Mouse (Mus musculus) G1E (cell line): ENCODE measurements around the gene Hba-a1. TPM values are rescaled to one million over a fixed set of nuclear protein-coding genes. Genes with fewer than 3 reads are reported as not detected.
A peak's percentile ranks its signal among the peaks of the same experiment; 100 is the strongest.
"Not testable (repeated sequence)": the region's sequence is repeated elsewhere in the genome, so short reads cannot be mapped to it uniquely, and the experiment has no call there.

Source experiments
- ATAC-seq: 2 replicates; pipeline ENCODE4 v1.8.0; 2016; ENCODE audit warnings: mild to moderate bottlenecking; ENCODE audit not compliant: insufficient number of reproducible peaks, poor library complexity, low FRiP score, severe bottlenecking; ENCODE audit errors: extremely low read depth
- DNase-seq: peaks from one replicate; pipeline ENCODE4 v3.0.0; 2012; ENCODE audit warnings: low spot score
- H3K27me3 ChIP-seq: 2 replicates; pipeline ENCODE4 v1.6.1; 2012; ENCODE audit warnings: mild to moderate bottlenecking, low read length, inconsistent platforms; ENCODE audit not compliant: insufficient read depth
- H3K36me3 ChIP-seq: replicated peaks from 2 replicates; pipeline ENCODE3; 2012; ENCODE audit warnings: mild to moderate bottlenecking, inconsistent platforms
- H3K4me1 ChIP-seq: 2 replicates; pipeline ENCODE4 v1.6.1; 2012; ENCODE audit warnings: low read depth, low read length, inconsistent platforms, mixed read lengths; ENCODE audit not compliant: insufficient read depth
- H3K4me3 ChIP-seq: 2 replicates; pipeline ENCODE4 v1.5.1; 2012; ENCODE audit warnings: low read depth, mild to moderate bottlenecking, inconsistent platforms, low read length, moderate library complexity, mixed read lengths
- H3K9me3 ChIP-seq: replicated peaks from 2 replicates; pipeline ENCODE4 v1.6.1; 2012; ENCODE audit warnings: inconsistent platforms
- CTCF ChIP-seq: IDR thresholded peaks from 2 replicates; pipeline ENCODE4 v1.5.1; 2012; ENCODE audit warnings: low read depth, low read length, inconsistent platforms, mixed read lengths
- GATA1 ChIP-seq: IDR thresholded peaks from 2 replicates; pipeline ENCODE4 v1.6.1; 2012; ENCODE audit warnings: borderline replicate concordance, low read length, inconsistent platforms, mixed read lengths
- GATA2 ChIP-seq: IDR thresholded peaks from 2 replicates; pipeline ENCODE4 v1.6.1; 2012; ENCODE audit warnings: low read depth, low read length, inconsistent platforms, borderline replicate concordance
- POLR2AphosphoS5 ChIP-seq: IDR thresholded peaks from 2 replicates; pipeline ENCODE4 v1.6.1; 2012; ENCODE audit warnings: low read depth, low read length, inconsistent platforms; ENCODE audit not compliant: insufficient replicate concordance
- TAL1 ChIP-seq: conservative IDR thresholded peaks from 2 replicates; pipeline ENCODE4 v1.6.1; 2012; ENCODE audit warnings: low read depth, low read length, inconsistent platforms, mixed read lengths
- polyA plus RNA-seq: library from polyadenylated mRNA; stranded (reverse); fragments of >175 nt; gene quantifications from 2 replicates; pipeline ENCODE4 v1.2.3, GENCODE M21; 2012
- total RNA-seq, 2 experiments: library from RNA; stranded (forward) in 1 of 2; stranded (reverse) in 1 of 2; fragments of 200-1000 nt in 1 of 2; fragments of >200 nt in 1 of 2; fragmentation: Nextera tagmentation in 1 of 2; gene quantifications; 2 replicates each; pipeline ENCODE4 v1.2.3; 2014 to 2017

Hba-a1 gene
- total and polyA plus RNA-seq, 3 experiments: 242 to 4,410 (median 2,260) TPM

- TF ChIP-seq CTCF: peak; percentile 45; the same call in 1 of the 2 replicates
- peaks cover 24% of the 10 kb centered on the region for H3K4me1 ChIP-seq
- H3K27me3 ChIP-seq: peaks cover 31% of the 10 kb centered on the region
- not testable (repeated sequence) for H3K4me3 ChIP-seq, DNase-seq, H3K9me3 ChIP-seq, H3K36me3 ChIP-seq, ATAC-seq
Observed at GRCm38 (mm10) chr11:32299865-32300264, 16.6 kb downstream of the Hba-a1 start, which contains the start of gene Hbq1a. TSS of gene Hbq1a (plus strand) at chr11:32300069.

GRCm38 (mm10) chr11:32300279-32301267 lies 17.3 kb downstream of the Hba-a1 start:
- ATAC-seq: no peak
- H3K27me3 ChIP-seq: peaks cover 33% of the 10 kb centered on the region
- no peak overlapping the region for H3K4me3 ChIP-seq
- H3K9me3 ChIP-seq: no peaks in the 10 kb centered on the region
- H3K4me1 ChIP-seq: peaks cover 17% of the 10 kb centered on the region
- TF ChIP-seq POLR2AphosphoS5 (no peak), GATA2 (no peak), GATA1 (no peak), TAL1 (no peak), CTCF (no peak)
- no peaks in the 10 kb centered on the region for H3K36me3 ChIP-seq
- DNase-seq: no peak

- ATAC-seq (no peak), DNase-seq (no peak)
- Histone ChIP-seq H3K4me3 (no peak overlapping the region), H3K27me3 (peaks cover 39% of the 10 kb centered on the region), H3K9me3 (no peaks in the 10 kb centered on the region), H3K4me1 (peaks cover 15% of the 10 kb centered on the region), H3K36me3 (no peaks in the 10 kb centered on the region)
- no peak for TF ChIP-seq GATA2
- TF ChIP-seq POLR2AphosphoS5: no peak
- TF ChIP-seq GATA1: no peak
- no peak for TF ChIP-seq TAL1
Observed at GRCm38 (mm10) chr11:32301506-32301905, 18.2 kb downstream of the Hba-a1 start.

GRCm38 (mm10) chr11:32302824-32303419 lies 19.6 kb downstream of the Hba-a1 start:
- no peak overlapping the region for H3K4me3 ChIP-seq
- ATAC-seq (no peak), DNase-seq (no peak)
- H3K9me3 ChIP-seq: no peaks in the 10 kb centered on the region
- H3K27me3 ChIP-seq: peaks cover 52% of the 10 kb centered on the region
- H3K4me1 ChIP-seq: peaks cover 12% of the 10 kb centered on the region
- no peaks in the 10 kb centered on the region for H3K36me3 ChIP-seq
- TF ChIP-seq TAL1 (no peak), POLR2AphosphoS5 (no peak), GATA1 (no peak), GATA2 (no peak), CTCF (no peak)

- H3K27me3 ChIP-seq: peaks cover 56% of the 10 kb centered on the region
- no peak overlapping the region for H3K4me3 ChIP-seq
- peaks cover 12% of the 10 kb centered on the region for H3K4me1 ChIP-seq
- TF ChIP-seq TAL1 (no peak), GATA1 (no peak), POLR2AphosphoS5 (no peak), CTCF (no peak), GATA2 (no peak)
- DNase-seq (no peak), ATAC-seq (no peak)
- no peaks in the 10 kb centered on the region for H3K9me3 ChIP-seq
- no peaks in the 10 kb centered on the region for H3K36me3 ChIP-seq
Observed at GRCm38 (mm10) chr11:32303455-32303854, 20.1 kb downstream of the Hba-a1 start.

GRCm38 (mm10) chr11:32307006-32307405 lies 23.7 kb downstream of the Hba-a1 start:
- DNase-seq: no peak
- ATAC-seq: no peak
- peaks cover 76% of the 10 kb centered on the region for H3K27me3 ChIP-seq

More at GRCm38 (mm10) chr11:32307006-32307405, 23.7 kb downstream of the Hba-a1 start:
- H3K9me3 ChIP-seq: no peaks in the 10 kb centered on the region
- H3K4me1 ChIP-seq: peaks cover 15% of the 10 kb centered on the region
- H3K4me3 ChIP-seq: no peak overlapping the region
- H3K36me3 ChIP-seq: no peaks in the 10 kb centered on the region
- TF ChIP-seq GATA1 (no peak), POLR2AphosphoS5 (no peak), TAL1 (no peak), CTCF (no peak), GATA2 (no peak)
